Mouse (Mus musculus) splenic B cell, adult 2 months (primary cell): ENCODE results near the gene Ap5b1.

ENCODE experiments used
- DNase-seq: peaks from one replicate; pipeline ENCODE4 v3.0.0-alpha.2; 2011; ENCODE audit warnings: low read depth, low spot score
- H3K27me3 ChIP-seq: 2 replicates; pipeline ENCODE4 v1.6.1; 2012; ENCODE audit warnings: mild to moderate bottlenecking, low read length, moderate library complexity, mixed read lengths; ENCODE audit not compliant: control insufficient read depth, poor library complexity, insufficient read depth, severe bottlenecking
- H3K36me3 ChIP-seq: 2 replicates; pipeline ENCODE4 v1.6.1; 2012; ENCODE audit warnings: mild to moderate bottlenecking, low read length, moderate library complexity, mixed read lengths; ENCODE audit not compliant: control insufficient read depth, poor library complexity, insufficient read depth, severe bottlenecking

The Ap5b1 gene

GRCm38 (mm10) chr19:5567534-5568469, at the start of gene Ap5b1:
TSS of gene Ap5b1 (plus strand) at chr19:5568025.
- H3K27me3 ChIP-seq, result no peaks in the 10 kb centered on the region
- DNase-seq, result peak; percentile 90
- H3K36me3 ChIP-seq, result peaks cover 7% of the 10 kb centered on the region

GRCm38 (mm10) chr19:5518721-5519120, 49.1 kb upstream of the Ap5b1 start:
- Histone ChIP-seq H3K27me3 (no peaks in the 10 kb centered on the region), H3K36me3 (no peaks in the 10 kb centered on the region)
- no peak for DNase-seq

GRCm38 (mm10) chr19:5525204-5525603, 42.6 kb upstream of the Ap5b1 start:
- Histone ChIP-seq H3K27me3 (no peaks in the 10 kb centered on the region), H3K36me3 (no peaks in the 10 kb centered on the region)
- DNase-seq, result no peak

DNA sequence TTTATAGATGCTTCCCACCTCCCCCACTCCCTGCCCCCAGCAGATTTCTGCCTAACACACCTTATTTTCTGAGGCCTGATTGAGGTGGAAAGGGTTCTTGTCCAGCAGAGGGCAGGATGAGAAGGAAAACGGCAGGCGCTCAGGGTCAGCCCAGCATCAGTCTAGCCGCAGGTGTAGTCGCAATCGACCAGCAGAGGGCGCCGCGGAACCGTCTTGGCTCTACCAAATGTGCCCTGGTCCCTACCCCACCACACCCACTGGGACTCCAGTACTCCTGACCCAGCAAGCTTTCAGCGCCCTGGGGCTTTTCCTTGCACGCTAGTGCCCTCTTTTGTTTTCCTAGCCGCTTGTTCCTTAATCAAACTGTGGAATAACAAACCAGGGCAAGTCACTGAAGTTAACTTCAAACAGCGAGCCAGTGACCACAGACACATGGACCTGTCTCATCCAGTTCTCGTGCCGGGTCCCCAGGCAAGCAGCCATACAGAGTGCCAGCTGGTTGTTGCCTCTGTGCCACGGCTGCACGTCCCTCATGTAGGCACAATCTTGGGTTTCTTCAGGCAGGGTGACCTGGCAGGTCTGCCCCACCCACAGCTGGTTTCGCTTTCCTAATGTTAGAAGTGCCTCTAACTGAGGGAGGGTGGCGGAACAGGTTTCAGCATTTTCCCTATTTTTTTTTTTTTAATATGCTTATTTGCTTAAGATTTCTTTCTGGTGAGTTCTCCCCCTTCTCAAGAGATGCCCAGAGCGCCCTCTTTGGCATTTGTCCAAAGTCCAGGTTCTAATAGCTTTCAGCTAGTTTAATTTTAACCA, 38.3 kb upstream of the Ap5b1 start:
- peak; percentile 96 for DNase-seq
- H3K36me3 ChIP-seq, result no peaks in the 10 kb centered on the region
- no peaks in the 10 kb centered on the region for H3K27me3 ChIP-seq

DNA sequence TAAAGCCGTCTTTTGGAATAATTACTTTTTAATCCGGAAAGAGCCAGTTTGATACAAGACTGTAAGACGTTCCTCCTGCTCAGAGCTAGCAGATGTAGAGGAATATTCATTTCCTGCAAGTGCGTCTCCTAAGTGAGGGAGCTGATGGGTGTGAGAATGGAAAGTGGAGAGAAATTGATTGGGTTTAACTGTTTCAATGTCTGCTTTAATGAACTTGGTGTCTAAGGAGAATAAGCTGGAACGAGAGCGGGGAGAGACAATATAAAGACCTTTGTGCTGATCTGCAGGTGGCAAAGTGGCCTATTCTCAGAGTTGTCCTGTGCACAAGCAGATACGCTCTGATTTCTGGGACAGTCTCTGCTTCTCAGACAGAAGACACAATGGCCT, 37.7 kb upstream of the Ap5b1 start:
- Histone ChIP-seq H3K27me3 (no peaks in the 10 kb centered on the region), H3K36me3 (no peaks in the 10 kb centered on the region)
- DNase-seq, result no peak

DNA sequence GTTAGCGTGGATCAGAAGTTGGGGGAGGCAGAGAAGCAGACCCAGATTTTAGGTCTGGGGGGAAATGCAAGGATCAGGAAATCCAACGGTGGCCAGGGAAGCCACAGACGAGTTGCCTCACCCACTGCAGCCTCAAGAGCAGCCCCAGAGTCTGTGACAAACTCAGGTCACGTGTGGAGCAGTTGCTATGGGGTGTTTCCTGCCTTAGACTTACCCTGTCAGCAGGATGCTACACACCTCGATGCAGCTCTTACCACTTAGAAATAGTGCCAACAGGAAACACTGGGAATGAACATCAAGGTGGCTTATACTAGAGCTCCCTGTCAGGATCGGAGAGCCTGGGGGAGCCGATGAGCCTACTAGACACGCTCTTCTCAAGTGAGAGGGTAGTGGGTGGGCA, 35.3 kb upstream of the Ap5b1 start:
- Histone ChIP-seq H3K27me3 (no peaks in the 10 kb centered on the region), H3K36me3 (no peaks in the 10 kb centered on the region)
- no peak for DNase-seq

GRCm38 (mm10) chr19:5538786-5539185, 29.0 kb upstream of the Ap5b1 start:
- Histone ChIP-seq H3K36me3 (no peaks in the 10 kb centered on the region), H3K27me3 (no peaks in the 10 kb centered on the region)
- DNase-seq, result no peak

GRCm38 (mm10) chr19:5543362-5543761, 24.5 kb upstream of the Ap5b1 start:
- no peaks in the 10 kb centered on the region for H3K27me3 ChIP-seq
- H3K36me3 ChIP-seq, result no peaks in the 10 kb centered on the region
- DNase-seq, result no peak

- no peak for DNase-seq
- no peaks in the 10 kb centered on the region for H3K36me3 ChIP-seq
- H3K27me3 ChIP-seq, result no peaks in the 10 kb centered on the region
Observed at GRCm38 (mm10) chr19:5544031-5544430, 23.8 kb upstream of the Ap5b1 start.

DNA sequence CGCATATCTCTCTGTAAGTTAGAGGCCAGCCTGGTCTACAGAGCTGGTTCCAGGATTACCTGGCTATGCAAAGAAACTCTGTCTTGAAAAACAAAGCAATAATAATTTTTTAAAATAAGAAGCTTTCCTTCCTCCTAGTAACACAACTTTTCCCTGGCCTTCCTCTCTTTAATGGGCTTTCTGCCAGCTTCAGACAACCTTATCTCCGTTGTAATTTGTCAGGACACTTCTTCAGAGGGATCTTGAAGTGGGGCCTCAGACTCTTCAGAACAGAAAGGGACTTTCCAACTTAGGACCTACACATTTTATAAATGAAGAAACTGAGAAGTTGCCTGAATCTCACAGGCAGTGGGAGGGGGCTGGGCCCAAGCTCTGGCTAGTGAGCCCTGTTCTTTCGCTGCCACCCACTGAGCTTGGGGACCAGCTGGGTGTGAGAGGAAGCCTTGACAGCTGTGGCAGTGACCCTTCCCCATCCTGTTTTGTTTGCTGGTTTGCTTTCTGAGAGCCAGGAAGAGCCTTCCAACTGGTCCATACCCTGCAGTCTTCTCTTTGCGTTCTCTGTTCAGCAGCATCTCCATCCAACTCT, 20.3 kb upstream of the Ap5b1 start:
- DNase-seq, result no peak
- no peaks in the 10 kb centered on the region for H3K36me3 ChIP-seq
- H3K27me3 ChIP-seq, result no peaks in the 10 kb centered on the region

GRCm38 (mm10) chr19:5553802-5554201, 14.0 kb upstream of the Ap5b1 start:
- no peaks in the 10 kb centered on the region for H3K36me3 ChIP-seq
- DNase-seq, result no peak

DNA sequence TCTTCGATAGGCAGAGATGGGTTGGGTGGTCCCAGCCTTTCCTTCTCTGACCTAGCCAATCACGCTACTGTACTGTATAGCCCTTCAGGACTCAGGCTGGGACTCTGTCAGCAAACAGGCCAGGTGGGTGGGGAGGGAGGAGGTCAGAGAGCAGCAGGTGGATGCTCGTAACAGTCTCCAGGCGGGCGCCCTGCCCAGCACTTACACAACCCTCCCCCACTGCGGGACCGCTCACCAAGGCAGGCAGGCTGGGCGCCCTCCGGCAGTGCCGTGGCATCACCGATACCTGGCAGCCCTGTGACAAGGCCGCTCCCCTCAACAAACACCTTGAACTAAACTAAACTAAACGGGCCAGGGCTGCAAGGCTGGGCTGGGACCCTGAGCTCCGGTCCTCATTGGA, 13.6 kb upstream of the Ap5b1 start:
- Histone ChIP-seq H3K36me3 (no peaks in the 10 kb centered on the region), H3K27me3 (no peaks in the 10 kb centered on the region; the same call in 1 of the 2 replicates)
- DNase-seq, result no peak

More at GRCm38 (mm10) chr19:5553802-5554201, 14.0 kb upstream of the Ap5b1 start:
- no peaks in the 10 kb centered on the region; the same call in 1 of the 2 replicates for H3K27me3 ChIP-seq

DNA sequence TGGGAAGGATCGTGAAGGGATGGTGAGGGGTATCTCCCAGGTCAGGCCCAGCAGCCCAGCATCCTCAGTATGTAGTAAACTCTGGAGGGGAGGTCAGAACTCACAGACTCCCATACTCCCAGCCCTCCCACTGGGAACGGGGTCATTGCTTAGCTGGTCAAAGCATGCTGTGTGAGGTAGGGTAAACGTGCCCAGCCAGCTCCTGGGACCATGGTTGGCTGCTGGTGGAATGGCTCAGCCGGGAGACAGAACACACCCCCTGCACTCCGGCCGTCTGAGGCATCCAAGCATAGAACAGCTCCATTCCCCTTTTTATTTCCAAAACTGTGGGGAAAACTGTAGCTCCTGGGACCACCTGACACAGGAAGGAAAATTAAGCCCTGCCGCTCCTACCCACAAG, 9.7 kb upstream of the Ap5b1 start:
- no peaks in the 10 kb centered on the region; the same call in 1 of the 2 replicates for H3K27me3 ChIP-seq
- H3K36me3 ChIP-seq, result no peaks in the 10 kb centered on the region
- no peak for DNase-seq

DNA sequence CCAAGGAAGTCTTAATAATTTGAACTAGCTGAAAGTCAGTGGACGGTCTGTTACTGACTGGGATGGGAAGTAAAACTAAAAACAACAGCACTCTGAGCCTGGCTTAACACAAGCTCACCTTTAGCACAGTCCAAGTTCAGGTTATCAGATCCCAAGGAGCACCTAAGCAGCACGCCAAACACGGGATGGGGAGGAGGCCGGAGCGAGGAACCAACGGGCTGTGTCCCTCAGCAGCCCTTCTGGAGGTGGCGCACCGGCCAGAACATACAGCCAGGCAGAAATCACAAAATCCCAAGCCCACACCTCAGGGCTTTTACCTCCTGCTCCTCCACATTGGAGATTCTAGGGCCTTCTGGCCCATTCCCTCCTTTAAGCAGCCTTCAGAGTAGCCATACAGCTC, 9.1 kb upstream of the Ap5b1 start:
- DNase-seq, result no peak
- no peaks in the 10 kb centered on the region for H3K36me3 ChIP-seq
- no peaks in the 10 kb centered on the region; the same call in 1 of the 2 replicates for H3K27me3 ChIP-seq

DNA sequence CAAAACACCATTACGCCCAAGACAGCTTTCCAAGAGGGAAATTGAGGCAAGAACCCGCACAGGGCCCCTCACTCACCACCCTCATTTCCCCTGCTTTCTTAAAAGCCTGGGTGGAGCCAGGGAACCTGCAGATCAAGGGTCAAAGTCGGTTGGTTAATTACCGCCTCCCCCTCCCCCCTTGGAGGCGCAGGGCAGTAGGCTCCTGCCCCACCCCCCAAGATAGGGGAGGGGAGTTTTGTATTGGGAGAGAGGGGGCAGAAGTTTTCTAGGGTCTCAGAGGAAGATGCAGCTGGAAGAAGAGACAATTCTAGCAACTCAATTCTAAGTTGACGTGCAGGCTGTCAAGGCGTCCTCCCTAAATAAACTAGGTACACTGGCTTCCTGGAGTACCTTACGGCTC, 8.6 kb upstream of the Ap5b1 start:
- no peaks in the 10 kb centered on the region; the same call in 1 of the 2 replicates for H3K27me3 ChIP-seq
- DNase-seq, result no peak

More for the DNA sequence above, 8.6 kb upstream of the Ap5b1 start:
- no peaks in the 10 kb centered on the region for H3K36me3 ChIP-seq
